Mouse (Mus musculus) mesoderm, embryonic 11.5 days (tissue): Measurements from ENCODE around the gene Cyth4.
A peak's percentile ranks its signal among the peaks of the same experiment; 100 is the strongest.

ENCODE experiments used
- DNase-seq: peaks from one replicate; pipeline ENCODE4 v3.0.0-alpha.2; 2012; ENCODE audit warnings: low read depth, low spot score

The Cyth4 gene

DNA sequence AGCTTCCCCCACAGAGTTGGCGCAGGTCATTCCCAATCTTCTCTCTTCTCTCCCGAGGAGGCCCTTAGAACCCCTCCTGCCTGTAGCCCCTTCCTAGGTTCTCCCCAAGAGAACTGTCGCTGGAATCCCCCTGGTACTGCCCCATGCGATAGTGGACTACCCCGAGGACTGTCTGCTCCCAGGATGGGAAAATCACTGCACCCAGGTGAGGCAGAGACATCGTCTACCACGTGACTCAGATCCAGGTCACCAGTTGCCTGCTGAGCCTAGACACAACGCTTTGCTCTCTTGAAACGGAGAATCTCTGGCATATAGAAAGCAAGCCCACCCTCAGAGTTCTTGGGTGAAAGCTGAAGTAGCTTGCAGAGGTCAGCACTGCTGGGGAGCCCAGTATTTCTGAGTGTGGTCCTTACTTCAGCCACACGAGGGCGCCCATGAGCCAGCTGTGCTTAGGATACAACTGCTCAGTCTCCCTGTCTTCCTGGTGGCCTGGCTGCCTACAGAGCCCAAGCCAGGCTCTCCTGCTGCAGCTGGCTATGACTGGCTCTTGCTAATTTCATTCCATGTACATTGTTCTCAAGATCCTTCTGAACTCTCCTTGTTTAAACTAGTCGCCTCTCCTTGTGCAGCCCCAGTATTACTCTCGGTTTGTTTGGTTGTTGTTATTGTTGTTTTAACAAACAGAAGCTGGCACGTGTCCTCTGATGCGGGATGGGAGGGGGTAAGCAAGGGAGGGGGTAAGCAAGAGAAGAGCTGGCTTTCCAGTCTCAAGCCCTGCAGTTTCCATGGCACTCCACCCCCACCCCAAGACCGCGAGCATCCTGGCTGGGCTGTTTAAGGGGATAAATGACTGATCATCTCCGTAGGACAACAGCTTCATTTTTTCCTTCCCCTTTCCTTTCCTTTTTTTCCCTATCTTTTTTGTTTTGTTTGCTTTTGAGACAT, 9.5 kb upstream of the Cyth4 start:
- DNase-seq = peak; percentile 82

DNA sequence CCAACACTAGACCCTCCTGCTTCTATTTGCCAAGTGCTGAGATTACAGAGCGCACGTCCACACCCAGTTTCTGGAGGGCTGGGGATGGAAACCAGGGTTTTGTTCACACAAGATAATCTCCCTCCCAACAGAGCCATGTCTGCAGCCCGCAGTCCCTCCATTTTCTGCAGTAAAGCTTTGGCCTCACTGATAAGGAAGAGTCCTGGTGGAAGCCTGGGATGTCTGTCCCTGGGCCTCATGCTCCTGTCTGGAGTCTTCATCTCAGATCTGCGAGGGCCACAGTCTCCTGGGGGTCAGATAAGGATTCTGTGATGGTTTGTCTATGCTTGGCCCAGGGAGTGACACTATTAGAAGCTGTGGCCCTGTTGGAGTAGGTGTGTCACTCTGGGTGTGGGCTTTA, 8.8 kb upstream of the Cyth4 start:
- no peak for DNase-seq

DNA sequence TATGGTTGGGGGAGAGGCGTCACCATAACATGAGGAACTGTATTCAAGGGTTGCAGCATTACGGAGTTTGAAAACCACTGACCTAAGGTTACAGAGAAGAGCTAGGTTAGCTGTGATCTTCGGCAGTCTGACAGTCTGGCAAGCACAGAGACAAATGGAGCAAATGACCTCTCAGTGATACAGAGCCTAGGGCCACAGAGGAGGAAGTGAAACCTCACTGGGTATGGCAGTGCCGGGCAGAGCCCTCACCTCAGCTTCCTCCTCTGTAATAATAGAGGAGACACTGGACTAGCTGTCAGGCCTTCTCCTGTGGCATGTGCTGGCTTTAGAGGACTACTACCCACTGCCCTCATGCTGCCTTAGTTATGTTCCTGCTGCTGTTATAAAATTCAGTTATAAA, 7.9 kb upstream of the Cyth4 start:
- no peak for DNase-seq

DNA sequence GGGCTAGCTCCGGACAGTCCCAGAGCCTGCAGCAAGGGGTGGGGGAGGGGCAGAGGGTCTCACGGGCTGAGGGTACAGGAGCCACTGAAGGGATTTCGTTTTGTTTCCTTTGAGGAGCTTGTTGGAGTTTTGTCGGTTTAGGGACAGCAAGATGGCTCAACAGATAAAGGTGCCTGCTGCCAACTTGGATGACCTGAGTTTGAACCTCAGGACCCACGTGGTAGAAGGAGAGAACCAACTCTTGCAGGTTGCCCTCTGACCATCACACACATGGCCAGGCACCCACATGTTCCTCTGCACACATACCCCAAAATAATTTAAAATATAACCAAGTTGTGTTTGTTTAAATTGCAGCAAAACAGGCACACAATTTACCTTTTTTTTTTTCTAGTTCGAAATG, 6.9 kb upstream of the Cyth4 start:
- no peak for DNase-seq

DNA sequence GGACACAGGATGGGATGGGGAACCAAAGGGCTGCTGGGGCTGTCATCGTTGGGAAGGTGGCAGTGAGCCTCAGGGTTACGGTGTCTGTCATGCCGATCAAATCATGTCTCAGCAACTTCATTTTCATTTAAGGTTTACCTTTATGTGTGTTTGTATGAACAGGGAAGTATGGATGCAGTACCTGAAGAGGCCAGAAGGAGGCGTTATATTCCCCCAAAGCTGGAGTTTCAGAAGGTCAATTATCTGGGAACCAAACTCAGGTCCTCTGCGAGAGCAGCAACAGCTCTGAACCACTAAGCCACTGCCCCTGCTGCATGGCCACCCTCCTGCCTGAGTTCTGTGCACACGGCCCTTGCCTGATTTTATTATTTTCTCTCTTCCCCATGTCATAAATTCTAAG, 6.1 kb upstream of the Cyth4 start:
- DNase-seq = no peak

DNA sequence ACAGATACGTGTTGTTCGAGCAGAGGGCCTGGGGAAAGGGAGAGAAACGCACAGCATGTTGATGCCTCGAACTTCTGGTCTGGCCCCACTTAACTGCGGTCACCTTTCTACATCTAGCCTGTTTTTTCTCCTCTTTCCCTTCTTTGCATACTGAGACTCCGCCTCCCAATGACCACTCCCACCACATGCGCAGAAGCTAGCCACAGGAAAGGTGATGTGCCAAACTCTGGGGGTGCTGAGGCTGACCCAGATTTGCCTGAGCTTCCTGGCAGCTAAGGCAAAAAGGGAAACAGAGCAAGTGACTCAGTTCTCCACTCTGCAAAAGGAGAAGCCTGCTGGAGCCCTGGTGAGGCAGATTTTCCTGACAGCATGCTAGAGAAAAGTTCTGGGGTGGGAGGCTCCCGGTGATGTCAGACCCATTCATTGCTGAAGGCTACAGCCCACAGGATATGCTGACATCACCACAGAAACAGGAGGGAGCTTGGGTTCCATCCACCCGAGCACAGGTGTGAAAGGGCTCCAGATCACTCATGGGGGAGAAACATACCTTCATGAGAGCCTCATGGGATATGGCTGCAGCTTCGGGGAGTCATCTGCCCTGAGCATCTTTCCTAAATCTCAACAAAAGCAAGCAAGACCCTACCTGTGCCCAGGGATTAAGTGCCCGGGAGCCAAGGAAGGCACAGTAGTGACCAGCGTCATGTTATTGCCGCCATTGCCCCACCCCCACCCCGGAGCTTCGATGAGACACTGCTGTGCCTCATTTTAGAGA, 5.0 kb upstream of the Cyth4 start:
- DNase-seq = no peak

DNA sequence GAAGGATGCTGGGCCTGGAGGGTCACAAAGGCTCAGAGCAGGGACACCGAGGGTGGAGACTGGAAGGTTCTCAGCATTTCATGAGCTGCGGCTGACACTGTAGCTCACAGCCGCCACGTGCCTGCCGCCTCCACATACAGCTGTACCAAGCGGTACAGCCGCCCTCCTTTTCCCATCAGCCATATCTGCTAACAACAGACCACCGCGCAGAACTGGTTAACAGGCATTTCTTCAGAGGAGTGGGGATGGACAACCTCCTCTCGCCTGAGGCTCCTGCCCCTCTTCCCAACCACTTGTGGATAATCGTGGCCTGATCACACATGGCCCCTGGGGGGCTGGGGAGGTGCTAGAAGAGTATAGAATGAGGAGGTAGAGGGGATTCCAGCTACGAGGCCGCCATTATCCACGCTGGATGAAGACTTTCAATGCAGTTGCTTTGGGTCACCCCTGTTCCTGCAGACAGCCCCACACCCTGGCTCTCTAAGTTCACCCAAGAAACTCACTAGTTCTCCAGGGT, 4.3 kb upstream of the Cyth4 start:
- no peak for DNase-seq

DNA sequence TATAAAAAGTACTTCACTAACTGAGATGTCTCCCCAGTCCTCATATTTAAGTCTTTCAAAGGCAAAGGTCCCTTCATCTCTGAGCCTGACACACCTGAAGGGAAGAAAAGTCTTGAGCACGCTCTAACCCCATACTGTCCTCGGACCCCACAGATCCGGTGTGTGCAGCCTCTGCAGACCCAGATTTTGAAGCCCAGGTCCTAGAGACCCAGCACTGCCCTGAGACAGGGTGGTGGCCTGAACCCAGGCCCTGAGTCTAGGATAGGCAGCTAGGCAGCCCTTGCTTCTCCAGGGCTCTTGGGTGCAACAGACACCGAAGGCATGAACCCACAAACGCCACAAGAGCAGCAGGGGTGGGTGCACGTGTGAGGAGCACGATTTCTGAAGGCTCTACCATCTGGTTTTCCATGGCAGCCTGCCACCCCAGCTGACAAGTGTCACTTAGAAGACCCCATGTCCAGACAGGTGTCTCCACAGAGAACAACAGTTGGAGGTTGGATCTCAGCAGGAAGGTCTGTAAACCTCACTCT, 2.9 kb upstream of the Cyth4 start:
- no peak for DNase-seq

DNA sequence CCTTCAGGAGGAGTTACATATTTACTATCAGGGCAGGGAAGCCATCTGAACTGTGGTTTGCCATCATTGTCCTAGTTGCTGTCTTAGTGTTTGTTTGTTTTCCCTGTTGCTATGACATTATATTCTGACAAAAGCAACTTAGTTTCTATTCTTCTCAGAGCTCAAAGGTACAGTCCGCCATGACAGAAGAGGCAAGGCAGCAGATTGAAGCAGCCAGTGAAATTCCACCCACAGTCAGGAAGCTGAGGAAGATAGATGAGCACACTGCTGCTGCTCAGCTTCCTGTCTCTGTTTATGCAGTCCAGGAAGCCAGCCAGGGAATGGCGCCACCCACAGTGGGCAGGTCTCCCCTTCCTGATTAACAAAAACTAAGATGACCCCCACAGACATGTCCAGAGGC, 2.0 kb upstream of the Cyth4 start:
- no peak for DNase-seq

DNA sequence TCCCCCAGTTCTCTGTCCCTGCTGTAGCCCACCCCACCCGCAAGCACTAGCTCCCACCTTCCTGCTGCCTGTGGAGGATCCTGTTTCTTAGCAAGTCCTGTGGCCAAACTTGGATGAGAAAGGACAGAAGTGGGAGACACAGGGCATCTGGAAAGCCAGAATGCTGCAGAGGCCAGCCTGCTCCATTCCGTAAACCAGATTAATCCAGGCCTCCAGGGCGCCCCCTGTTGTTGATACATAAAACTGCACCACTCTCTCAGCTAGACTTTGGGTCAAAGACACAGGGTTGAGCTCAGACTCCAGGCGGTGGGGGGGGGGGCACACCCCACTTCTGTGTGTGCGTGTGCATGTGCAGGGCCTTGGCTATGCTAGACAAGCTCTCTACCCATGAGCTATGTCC, 1.4 kb upstream of the Cyth4 start:
- no peak for DNase-seq

DNA sequence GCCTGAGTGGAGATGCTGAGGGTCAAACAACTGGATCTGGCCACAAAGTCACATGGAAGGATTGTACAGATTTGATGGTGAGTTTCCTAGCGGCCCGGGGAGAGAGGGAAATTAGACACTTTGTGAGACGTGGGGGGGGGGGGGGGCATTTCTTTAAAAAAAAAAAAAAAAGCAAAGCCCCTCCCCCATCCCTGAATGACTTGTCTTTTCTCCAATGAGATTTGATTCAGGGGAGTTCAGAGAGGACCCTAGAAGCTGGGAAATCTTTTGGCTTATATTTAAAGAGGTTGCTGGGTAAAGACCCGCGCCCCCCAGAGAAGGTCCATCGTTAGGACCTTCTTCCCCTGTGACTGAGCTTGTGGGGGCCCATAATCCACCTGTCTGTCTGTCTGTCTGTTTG, 343 bp upstream of the Cyth4 start:
- DNase-seq = no peak

DNA sequence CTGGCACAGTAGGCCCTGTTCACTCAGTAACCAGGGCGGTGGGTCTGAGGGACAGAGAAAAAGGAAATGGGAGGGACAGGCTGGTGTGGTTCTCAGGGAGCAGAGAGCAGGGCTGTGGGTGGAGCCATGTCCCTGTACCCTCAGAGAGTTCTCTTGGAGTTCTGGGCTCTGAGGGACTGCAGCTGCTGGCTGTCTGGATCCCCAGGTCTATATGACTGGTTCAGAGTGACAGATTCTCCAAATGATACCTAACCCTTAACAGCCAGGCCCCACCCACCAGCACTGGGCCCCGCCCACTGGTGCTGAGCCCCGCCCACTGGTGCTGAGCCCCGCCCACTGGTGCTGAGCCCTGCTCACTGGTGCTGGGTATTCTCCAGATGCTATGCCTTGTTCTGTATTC, 882 bp downstream of the Cyth4 start:
- DNase-seq = no peak

DNA sequence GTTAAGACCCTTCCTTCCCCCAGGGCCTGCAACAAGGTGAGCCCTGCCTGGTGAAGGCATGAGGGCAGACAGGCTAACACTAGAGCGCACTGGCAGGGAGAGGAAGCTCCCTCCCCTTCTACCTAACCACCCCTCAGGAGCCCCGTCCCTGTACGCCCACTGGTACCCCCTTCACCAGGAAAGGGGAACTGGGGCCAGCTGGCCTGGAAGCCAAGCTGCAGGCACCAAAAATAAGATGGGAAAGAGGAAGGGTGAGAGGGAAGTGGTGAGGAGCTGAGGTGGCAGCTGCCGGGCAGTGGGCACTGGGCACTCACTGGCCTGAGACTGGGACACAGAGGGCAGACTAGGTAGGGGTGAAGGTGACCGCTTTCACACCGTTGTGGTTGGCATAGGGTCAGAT, 2.3 kb downstream of the Cyth4 start:
- DNase-seq = no peak

DNA sequence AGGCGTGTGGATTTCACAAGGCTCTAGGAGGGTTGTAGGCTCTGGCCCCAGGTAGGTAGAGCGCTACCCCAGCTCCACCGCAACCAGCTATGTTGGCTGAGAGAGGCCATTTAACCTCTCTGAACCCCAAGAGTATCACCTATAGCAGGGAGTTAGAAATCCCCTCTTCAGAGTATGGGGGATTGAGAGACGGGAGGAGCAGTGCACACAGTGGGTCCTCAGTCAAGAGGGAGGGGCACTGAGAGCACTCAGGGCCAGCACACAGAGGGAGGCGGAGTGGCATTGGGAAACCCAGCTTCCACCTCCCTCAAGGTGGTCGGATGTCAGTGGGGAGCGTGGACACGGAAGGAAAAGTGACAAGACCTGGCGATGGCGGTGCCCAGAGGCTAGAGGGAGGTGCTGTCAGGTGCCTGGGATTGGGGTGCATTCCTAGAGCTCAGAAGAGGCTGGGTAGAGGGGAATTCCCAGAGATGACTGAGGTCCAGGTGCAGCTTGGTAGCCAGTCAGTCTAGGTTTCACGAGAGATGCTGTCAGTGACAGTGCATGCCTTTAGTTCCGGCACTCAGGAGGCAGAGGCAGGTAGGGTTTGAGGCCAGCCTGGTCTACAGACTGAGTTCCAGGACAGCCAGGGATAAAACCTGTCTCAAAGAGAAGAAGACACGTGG, 2.8 kb downstream of the Cyth4 start:
- no peak for DNase-seq

DNA sequence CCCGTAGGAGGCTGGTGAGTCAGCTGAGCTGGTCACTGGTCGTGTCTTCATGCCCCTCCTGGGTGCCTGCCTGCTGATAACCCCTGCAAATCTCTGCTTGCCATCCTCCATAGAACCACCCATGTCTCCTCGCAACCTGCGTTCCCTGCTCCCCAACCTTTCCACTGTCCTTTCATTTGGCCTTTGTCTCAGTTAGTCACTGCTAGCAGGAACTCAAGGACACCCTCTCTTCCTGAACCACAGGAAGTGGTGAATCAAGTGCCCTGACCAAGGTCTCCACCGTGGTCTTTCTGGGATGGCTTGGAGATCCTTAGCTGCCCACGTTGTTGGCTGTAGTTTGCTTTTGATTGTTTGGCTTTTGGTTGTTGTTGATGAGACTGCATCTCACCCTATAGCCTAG, 4.3 kb downstream of the Cyth4 start:
- no peak for DNase-seq

DNA sequence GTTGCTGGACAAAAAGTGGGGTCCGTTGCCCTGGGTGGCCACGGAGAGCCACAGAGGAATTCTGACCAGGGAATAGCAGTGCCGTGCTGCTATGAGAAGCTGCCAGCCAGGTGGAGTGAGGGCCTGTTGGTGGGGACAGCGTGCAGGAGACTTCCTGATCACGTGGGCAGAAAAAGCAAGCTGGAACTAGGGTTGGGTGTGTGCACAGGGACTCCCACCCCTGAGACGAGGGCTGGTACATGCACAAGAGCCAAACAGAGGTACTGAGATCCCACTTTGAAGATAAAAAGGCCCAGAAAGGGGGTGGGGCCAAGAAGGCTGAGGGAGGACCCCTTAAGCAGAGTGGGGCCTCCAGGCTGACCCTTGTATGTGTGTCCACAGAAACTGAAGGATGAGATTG, 7.4 kb downstream of the Cyth4 start:
- no peak for DNase-seq

DNA sequence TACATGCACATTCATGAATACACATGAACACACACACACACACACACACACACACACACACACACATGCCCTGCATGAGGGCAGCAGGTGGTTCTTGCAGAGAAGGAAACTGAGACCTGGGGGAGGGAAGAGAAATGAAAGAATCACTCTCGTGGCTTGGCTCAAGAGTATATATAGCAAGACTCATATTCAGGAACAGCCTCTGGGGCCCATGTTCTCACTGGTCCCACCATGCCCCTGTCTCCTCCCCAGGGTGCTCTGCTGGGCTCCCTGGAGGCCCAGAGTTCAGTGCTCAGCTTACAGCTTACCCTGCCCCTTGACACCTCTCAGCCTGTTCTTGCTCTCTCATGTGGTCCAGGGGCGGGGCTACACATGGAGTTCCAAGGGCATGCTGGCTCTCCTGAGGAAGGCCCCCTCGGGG, 8.5 kb downstream of the Cyth4 start:
- no peak for DNase-seq

DNA sequence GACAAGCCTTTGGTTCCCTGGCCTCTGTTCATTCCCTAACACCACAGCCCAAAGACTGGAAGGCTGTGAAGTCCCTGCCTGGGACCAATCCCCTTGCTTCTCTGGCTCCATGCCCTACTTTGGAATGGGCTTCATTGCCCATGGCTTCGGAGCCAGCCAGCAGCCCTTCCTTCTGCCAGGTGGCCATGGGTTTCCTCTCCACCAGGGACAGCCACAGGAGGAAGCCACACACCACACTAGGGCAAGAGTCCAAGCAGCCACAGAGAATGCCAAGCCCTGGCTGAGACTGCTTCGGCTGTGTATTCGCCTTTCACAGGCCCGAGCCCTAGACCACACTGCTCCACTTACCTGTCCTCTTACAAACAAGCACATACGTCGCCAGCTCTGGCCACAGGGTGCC, 9.2 kb downstream of the Cyth4 start:
- no peak for DNase-seq

DNA sequence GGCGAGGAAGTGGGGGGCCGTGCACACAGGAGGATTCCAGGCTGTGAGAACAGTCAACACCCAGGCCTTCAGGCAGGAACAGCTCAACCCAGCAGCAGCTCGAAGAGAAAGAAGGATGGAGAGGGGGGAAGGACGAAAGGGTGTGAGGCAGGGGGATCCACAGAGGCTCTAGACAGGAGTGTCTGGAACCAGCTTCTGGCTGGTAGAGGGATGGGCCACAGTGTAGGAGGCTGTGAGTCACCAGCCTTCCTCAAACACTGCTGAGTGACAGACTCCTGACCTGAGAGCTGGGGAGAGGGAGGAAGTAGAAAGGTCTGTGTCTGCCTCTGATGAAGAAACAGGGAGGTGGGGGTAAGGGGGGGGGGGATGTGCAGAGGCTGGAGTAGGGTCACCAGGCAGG, 10.6 kb downstream of the Cyth4 start:
- DNase-seq = no peak

DNA sequence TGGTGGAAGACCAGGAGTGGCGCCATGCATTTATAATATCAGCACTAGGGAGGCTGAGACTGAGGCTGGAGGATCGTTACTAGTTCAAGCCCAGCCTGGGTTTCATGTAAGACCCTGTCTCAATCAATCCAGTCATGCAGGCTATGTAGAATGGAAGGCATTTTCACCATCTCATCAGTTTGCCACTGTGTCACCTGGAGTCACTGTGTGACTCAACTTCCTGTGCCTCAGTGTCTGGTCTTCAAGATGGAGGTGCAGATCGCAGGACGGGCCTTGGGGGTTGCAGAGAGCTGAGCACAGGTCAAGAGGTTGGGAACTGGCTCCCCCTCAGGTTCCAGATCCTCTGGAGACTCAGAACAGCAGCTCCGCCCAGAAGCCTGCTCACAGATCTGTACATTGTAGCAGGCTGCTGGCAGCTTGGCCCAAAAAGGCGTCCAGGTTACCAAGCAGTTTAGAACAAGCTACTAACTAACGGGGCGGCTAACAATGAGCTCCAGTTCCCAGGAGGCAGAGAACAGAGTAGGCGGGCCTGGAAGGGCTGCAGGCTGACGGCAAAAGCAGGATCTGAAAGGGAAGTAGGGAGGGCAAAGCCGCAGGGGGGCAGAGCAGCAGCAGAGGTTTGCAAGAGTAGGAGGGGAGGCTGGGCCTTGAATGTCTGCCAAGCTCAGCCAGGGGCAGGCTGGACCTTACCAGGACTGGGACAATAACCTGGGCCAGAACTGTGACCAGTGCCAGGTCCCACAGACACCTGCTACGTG, 14.0 kb downstream of the Cyth4 start:
- DNase-seq = no peak

DNA sequence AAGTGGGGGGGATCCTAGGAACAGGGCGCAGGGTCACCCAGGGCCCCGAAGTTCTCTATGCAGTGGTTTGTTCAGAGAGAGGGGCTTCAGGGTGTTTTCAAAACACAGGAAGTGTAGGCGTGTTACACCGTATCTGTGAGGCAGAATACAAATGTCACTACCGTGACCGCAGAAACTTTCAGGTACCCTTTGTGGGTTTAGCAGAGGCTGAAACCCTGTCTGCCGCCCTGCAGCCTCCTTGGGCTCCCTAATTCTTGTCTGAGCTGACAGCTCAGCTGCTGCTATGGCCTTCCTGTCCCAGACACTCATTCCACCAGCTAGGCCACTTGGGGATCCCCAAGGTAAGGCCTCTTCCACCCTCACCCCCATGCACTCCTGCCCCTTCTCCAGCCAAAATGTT, 17.7 kb downstream of the Cyth4 start:
- DNase-seq = no peak
